Mouse (Mus musculus): ENCODE measurements at regions not wholly inside any gene's neighbourhood (a gene's known extent, or its start where the extent isn't known, plus 50 kb on each side); places are given as distances from the start of the nearest gene placed in this dataset.

GRCm38 (mm10) chr13:16315689-16316088, 304.0 kb downstream of the Inhba start:
- no peak for DNase-seq (ENCODE audit: low spot score in 2 of 2)

GRCm38 (mm10) chr13:16316581-16316980, 304.9 kb downstream of the Inhba start:
- DNase-seq (ENCODE audit: low spot score in 2 of 2): no peak

GRCm38 (mm10) chr13:16317412-16317811, 305.8 kb downstream of the Inhba start:
- no peak for DNase-seq (ENCODE audit: low spot score in 2 of 2)

GRCm38 (mm10) chr13:16320392-16320791, 308.7 kb downstream of the Inhba start:
- no peak for DNase-seq (ENCODE audit: low spot score in 2 of 2)

- no peak for DNase-seq (ENCODE audit: low spot score in 2 of 2)
These were observed 314.0 kb downstream of the Inhba start for GRCm38 (mm10) chr13:16325661-16326060.

GRCm38 (mm10) chr13:16341727-16342126, 330.1 kb downstream of the Inhba start:
- DNase-seq (ENCODE audit: low spot score in 2 of 2): no peak

- no peak for DNase-seq (ENCODE audit: low spot score in 2 of 2)
These were observed 330.5 kb downstream of the Inhba start for GRCm38 (mm10) chr13:16342171-16342570.

- DNase-seq (ENCODE audit: low spot score in 2 of 2): no peak
These were observed 331.8 kb downstream of the Inhba start for GRCm38 (mm10) chr13:16343280-16343945.

- no peak for DNase-seq (ENCODE audit: low spot score in 2 of 2)
These were observed 337.7 kb downstream of the Inhba start for GRCm38 (mm10) chr13:16349353-16349752.

- no peak for DNase-seq (ENCODE audit: low spot score in 2 of 2)
These were observed 338.4 kb downstream of the Inhba start for GRCm38 (mm10) chr13:16350061-16350460.

GRCm38 (mm10) chr13:16355316-16355715, 343.7 kb downstream of the Inhba start:
- DNase-seq (ENCODE audit: low spot score in 2 of 2): peak in 1 of 2 experiments; percentile 22

GRCm38 (mm10) chr13:16379492-16379891, 367.8 kb downstream of the Inhba start:
- no peak for DNase-seq (ENCODE audit: low spot score in 2 of 2)

GRCm38 (mm10) chr13:16379949-16380348, 368.3 kb downstream of the Inhba start:
- no peak for DNase-seq (ENCODE audit: low spot score in 2 of 2)

- DNase-seq (ENCODE audit: low spot score in 2 of 2): peak in 1 of 2 experiments; percentile 11
These were observed 371.4 kb downstream of the Inhba start for GRCm38 (mm10) chr13:16382936-16383511.

- DNase-seq (ENCODE audit: low spot score in 2 of 2): no peak
These were observed 404.8 kb downstream of the Inhba start for GRCm38 (mm10) chr13:16416356-16417019.

GRCm38 (mm10) chr13:16424147-16424546, 412.5 kb downstream of the Inhba start:
- no peak for DNase-seq (ENCODE audit: low spot score in 2 of 2)

- no peak for DNase-seq (ENCODE audit: low spot score in 2 of 2)
These were observed 423.8 kb downstream of the Inhba start for GRCm38 (mm10) chr13:16435436-16435835.

GRCm38 (mm10) chr13:16453234-16453633, 441.6 kb downstream of the Inhba start:
- no peak for DNase-seq (ENCODE audit: low spot score in 2 of 2)

GRCm38 (mm10) chr13:16459743-16460142, 448.1 kb downstream of the Inhba start:
- no peak for DNase-seq (ENCODE audit: low spot score in 2 of 2)

GRCm38 (mm10) chr13:16461681-16462080, 450.0 kb downstream of the Inhba start:
- no peak for DNase-seq (ENCODE audit: low spot score in 2 of 2)

- DNase-seq (ENCODE audit: low spot score in 2 of 2): no peak
These were observed 453.2 kb downstream of the Inhba start for GRCm38 (mm10) chr13:16464823-16465222.

- no peak for DNase-seq (ENCODE audit: low spot score in 2 of 2)
These were observed 453.7 kb downstream of the Inhba start for GRCm38 (mm10) chr13:16465317-16465716.

- no peak for DNase-seq (ENCODE audit: low spot score in 2 of 2)
These were observed 454.2 kb downstream of the Inhba start for GRCm38 (mm10) chr13:16465812-16466211.
